Mouse (Mus musculus): ENCODE measurements around the gene Nf2.

DNA sequence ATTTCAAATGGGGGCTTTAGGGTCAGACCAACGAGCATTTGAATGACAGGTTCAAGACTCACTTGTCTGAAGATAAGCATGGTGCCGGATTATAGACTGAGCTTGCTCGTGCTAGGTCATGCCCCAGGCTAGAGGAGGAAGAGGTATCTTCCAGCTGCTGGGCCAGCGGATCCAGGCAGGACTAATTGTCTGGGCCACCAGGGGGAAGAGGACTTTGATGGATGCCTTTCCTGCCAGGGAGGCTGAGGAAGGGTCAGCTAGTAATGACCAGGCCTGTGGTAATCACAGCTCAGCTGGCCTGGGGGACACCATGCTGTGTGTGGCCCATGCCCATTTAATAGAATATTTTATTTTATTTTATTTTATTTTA lies 91.6 kb downstream of the Nf2 start:
- TF ChIP-seq POLR2A (IDR thresholded peaks at IDR 0.05; ENCODE audit: insufficient read length, low read depth) = no peak
- no peak for TF ChIP-seq POLR2AphosphoS2 (IDR thresholded peaks at IDR 0.05; ENCODE audit: insufficient read length, low read depth)
- no peak for TF ChIP-seq E2F4 (IDR thresholded peaks at IDR 0.05; ENCODE audit: insufficient read depth)
- TF ChIP-seq MAX (IDR thresholded peaks at IDR 0.05; ENCODE audit: low read depth) = no peak

All from myocyte (in vitro differentiated cells).